Mouse (Mus musculus): ENCODE results near the gene Upp2.

Gene Upp2

GRCm38 (mm10) chr2:58552296-58552695 lies 14.8 kb upstream of the Upp2 start:
- no peak for DNase-seq

- no peak for DNase-seq
These were observed 9.9 kb upstream of the Upp2 start for GRCm38 (mm10) chr2:58557045-58557845.

- no peak for DNase-seq
These were observed 5.0 kb upstream of the Upp2 start for GRCm38 (mm10) chr2:58562137-58562536.

- no peak for DNase-seq
These were observed 1.8 kb upstream of the Upp2 start for GRCm38 (mm10) chr2:58565267-58565666.

GRCm38 (mm10) chr2:58566049-58566409 lies 1.1 kb upstream of the Upp2 start:
- DNase-seq = no peak

- peak; percentile 57 for DNase-seq
These were observed 560 bp upstream of the Upp2 start for GRCm38 (mm10) chr2:58566410-58567065.

GRCm38 (mm10) chr2:58567866-58568719 lies 995 bp downstream of the Upp2 start:
- no peak for DNase-seq

- DNase-seq = no peak
These were observed 1.9 kb downstream of the Upp2 start for GRCm38 (mm10) chr2:58568841-58569645.

GRCm38 (mm10) chr2:58574167-58574566 lies 7.1 kb downstream of the Upp2 start:
- no peak for DNase-seq

GRCm38 (mm10) chr2:58586311-58586710 lies 19.2 kb downstream of the Upp2 start:
- no peak for DNase-seq

GRCm38 (mm10) chr2:58589637-58590036 lies 22.5 kb downstream of the Upp2 start:
- DNase-seq = no peak

GRCm38 (mm10) chr2:58590055-58590454 lies 23.0 kb downstream of the Upp2 start:
- no peak for DNase-seq

GRCm38 (mm10) chr2:58595350-58595749 lies 28.3 kb downstream of the Upp2 start:
- DNase-seq = no peak

GRCm38 (mm10) chr2:58596774-58597342 lies 29.8 kb downstream of the Upp2 start:
- no peak for DNase-seq

- DNase-seq = no peak
These were observed 30.5 kb downstream of the Upp2 start for GRCm38 (mm10) chr2:58597556-58597955.

- DNase-seq = no peak
These were observed 32.5 kb downstream of the Upp2 start for GRCm38 (mm10) chr2:58599639-58600038.

GRCm38 (mm10) chr2:58601382-58601781 lies 34.3 kb downstream of the Upp2 start:
- DNase-seq = no peak

GRCm38 (mm10) chr2:58603379-58603778 lies 36.3 kb downstream of the Upp2 start:
- no peak for DNase-seq

GRCm38 (mm10) chr2:58604791-58605190 lies 37.7 kb downstream of the Upp2 start:
- no peak for DNase-seq

- no peak for DNase-seq
These were observed 46.6 kb downstream of the Upp2 start for GRCm38 (mm10) chr2:58613720-58614119.

- DNase-seq = no peak
These were observed 47.8 kb downstream of the Upp2 start for GRCm38 (mm10) chr2:58614851-58615250.

- no peak for DNase-seq
These were observed 48.7 kb downstream of the Upp2 start for GRCm38 (mm10) chr2:58615766-58616165.
